Mouse (Mus musculus) embryonic fibroblast, embryonic 13.5 days (primary cell): ENCODE measurements around the gene Lgals1.
A peak's percentile ranks its signal among the peaks of the same experiment; 100 is the strongest.

Source experiments
- CTCF ChIP-seq: IDR thresholded peaks from 2 replicates; pipeline ENCODE4 v1.5.1; 2011; ENCODE audit warnings: mild to moderate bottlenecking, control low read depth, low read length, moderate library complexity, borderline replicate concordance; ENCODE audit not compliant: insufficient read depth
- POLR2A ChIP-seq: IDR thresholded peaks from 2 replicates; pipeline ENCODE4 v1.6.1; 2011; ENCODE audit warnings: low read depth, mild to moderate bottlenecking, control low read depth, low read length, moderate library complexity

GRCm38 (mm10) chr15:78903243-78903642 is 23.3 kb upstream of the Lgals1 start:
- peak; percentile 47; the same call in 1 of the 2 replicates for TF ChIP-seq CTCF
- TF ChIP-seq POLR2A = no peak
